Mouse (Mus musculus): ENCODE measurements around the gene Taf5l.

The Taf5l gene

DNA sequence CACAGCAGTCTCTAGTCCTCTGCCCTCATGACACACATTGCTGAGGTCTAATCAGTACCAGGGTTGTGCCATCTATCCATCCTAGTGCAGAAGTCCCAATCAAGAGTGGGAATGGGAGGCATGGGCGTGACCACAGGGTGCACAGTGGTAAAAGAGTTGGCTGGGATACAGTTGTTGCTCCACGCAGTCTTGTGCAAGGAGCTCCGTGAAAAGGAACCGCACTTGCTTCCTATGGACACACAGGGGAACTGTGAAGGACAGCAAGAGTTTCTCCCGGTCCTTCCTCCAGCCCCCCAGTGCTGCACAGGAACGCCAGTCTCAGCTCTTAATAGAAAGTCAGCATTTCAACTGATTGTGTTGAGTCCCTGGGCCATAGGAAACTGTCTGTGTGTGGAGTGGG lies 61.7 kb downstream of the Taf5l start:
- DNase-seq, result no peak

DNA sequence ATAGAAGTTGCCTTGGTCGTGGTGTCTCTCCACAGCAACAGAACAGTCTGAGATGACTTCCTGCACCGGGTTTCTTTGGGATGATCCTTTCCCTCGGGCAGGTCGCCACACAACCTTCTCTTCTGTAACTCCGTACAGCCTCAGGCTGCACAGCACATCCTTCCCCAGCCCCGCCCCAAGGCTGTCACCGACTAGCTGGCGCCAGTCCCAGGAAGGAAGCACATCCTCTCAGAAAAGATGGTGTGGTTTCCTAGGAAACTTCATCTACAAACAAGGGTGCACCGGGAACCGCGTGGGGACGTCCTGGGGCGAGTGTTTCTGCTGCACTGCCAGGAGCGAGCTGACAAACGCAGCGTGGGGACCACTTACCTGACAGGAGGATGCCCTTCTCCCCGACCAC lies 63.1 kb downstream of the Taf5l start:
- no peak for DNase-seq

DNA sequence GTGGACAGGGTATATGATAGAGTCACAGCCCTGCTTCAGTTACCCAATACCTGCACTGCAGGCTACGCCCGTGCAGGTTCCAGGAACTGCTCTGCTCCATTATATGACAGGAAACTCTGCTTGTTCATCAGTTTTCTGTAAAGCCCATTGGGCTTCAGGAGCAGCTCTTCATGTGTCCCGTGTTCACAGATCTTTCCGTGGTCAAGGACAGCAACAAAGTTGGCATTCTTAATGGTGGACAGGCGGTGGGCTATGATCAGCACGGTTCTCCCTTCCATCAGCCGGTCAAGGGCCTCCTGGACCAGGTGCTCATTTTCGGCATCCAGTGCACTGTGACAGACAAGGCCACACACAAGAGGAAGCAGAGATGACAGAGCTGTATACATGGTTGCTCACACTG lies 67.0 kb downstream of the Taf5l start:
- DNase-seq, result no peak

DNA sequence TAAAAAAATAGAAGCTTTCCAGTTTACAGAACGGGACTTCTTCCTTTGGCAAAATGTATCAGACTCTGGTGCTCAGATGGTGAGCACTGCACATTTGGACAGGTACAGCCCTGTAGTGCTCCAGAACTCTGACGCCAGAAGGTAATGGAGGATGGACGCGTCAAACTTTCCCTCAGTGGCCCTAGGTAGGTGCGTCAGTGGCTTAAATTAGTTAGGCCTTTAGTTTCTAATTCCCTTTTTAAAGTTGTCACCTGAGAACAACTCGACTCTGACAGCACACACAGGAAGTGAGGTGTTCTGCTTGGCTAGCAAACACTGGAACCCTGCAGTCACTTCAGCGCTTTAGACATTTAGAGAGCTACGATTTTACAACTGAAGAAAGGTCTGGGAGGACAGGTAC lies 67.5 kb downstream of the Taf5l start:
- DNase-seq, result no peak

DNA sequence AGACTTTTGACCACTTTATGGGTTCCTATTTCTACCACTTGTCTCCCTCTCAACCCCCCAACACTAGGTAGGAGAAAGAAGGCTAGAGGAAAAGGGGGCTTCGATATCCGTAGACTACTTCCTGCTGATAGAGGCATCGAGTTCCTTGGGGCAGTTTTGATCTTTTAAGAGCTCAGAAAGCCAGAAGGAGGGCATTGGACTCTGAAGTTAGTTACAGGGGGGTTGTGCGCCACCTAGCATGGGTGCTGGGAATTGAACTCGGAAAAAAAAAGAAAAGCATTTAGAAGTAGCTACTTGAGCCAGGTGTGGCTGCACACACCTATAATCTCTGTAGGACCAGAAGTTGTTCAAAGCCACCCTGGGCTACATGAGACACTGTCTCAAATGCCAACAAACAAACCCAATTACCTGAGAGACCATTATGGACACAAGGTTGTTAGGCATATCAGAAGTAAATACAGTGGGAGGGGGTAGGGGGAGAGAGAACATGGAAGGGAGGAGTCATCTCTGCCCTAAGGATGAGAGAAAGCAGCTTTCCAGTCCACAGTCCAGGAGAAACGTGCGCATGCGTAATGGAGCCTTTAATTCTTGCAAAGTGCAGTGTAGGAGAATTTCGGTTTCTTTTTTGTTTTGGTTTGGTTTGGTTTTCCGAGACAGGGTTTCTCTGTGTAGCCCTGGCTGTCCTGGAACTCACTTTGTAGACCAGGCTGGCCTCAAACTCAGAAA lies 71.0 kb downstream of the Taf5l start:
- peak; percentile 65 for DNase-seq

DNA sequence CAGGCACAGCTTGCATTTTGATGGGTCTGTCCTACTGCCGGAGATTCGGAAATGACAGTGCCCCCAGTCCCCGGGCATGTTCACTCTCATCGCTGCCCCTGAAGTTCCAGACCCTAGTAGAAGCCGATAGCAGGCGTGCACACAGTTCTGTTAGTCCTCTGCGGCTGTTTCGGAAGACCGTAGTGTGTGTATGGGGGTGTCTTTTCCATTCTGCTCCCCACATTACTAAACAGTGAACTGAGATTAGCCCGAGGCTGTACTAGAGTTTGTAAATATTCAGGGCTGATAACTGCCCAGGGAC lies 71.6 kb downstream of the Taf5l start:
- no peak for DNase-seq

DNA sequence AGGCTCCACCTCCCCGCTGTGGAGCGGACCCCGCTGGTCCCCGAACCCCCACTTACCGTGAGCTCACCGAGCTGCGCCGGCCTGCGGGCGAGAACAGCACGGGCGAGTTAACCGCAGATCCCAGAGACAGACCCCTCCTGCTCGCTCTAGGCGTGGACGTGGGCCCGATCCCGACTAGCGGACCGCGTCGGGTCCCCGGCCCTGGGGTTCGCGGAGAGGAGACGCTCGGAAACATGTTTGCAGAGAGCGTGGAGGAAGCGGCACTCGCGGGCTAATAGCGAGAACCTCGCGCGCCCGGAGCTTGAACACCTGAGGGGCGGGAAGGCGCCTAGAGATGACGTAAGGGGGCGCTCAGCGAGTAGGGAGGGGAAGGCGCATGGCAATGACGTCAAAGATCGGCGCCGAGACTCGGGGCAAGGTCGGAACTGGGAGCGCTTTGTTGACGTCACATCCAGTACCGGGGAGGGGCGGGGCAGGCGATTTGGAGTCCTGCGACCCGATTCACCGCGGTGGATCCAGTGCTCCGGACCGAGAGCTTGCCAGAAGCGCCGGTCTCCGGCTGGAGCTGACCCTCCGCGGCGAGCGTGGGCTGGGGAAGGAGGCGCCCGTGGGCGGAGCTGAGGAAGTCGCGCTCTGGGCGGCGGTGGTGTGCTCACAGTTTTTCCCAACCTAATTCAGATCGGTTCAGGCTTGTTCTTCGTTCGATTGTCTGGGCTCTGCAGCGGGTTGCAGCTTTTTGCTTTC lies 72.1 kb downstream of the Taf5l start, which contains the start of gene Nup133:
Gene Nup133 (minus strand): TSS at position 324 of the 744 bp plus-strand sequence.
- DNase-seq, result peak; percentile 98

Measured in kidney, adult 11 months (tissue).